Mouse (Mus musculus): ENCODE data around the gene L3mbtl2. TPM values are rescaled to one million over a fixed set of nuclear protein-coding genes. Genes with fewer than 3 reads are reported as not detected.
"Not testable (repeated sequence)": the region's sequence is repeated elsewhere in the genome, so short reads cannot be mapped to it uniquely, and the experiment has no call there.

L3mbtl2 gene
- polyA plus RNA-seq, 1 experiment from 2014 or later, result 19.1 TPM

DNA sequence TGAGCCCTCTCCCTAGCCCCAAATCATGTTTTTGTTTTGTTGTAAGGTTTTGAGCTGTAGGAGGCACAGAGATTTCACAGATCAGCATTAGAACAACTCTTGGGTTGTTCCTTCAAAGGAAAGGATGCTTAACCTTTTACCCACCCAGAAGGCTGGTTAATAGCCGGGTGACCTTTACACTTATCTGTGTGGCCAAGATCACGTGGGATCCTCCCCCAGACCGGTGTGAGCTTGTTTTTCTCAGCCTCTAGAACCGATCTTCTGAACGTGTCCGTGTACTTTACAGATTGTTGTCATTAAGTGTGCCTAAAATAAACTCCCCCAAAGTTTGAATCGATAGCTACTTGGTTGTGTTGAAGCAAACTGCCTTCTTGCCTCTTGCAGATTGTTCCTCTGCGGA is 36.9 kb downstream of the L3mbtl2 start:
- peaks cover 22% of the 10 kb centered on the region for H3K36me3 ChIP-seq (ENCODE audit: control insufficient read depth, insufficient read depth, low read length)
- no peak overlapping the region for H3K27ac ChIP-seq (ENCODE audit: low read length)
- H3K4me1 ChIP-seq (ENCODE audit: control insufficient read depth, insufficient read depth, low read length), result no peaks in the 10 kb centered on the region
- H3K9ac ChIP-seq (replicated peaks; ENCODE audit: low read depth, low read length), result no peak overlapping the region
- no peak overlapping the region for H3K4me3 ChIP-seq (ENCODE audit: low read depth, low read length)
- ATAC-seq (ENCODE audit: insufficient number of reproducible peaks, insufficient read depth, low FRiP score, low read depth), result no peak
- H3K4me2 ChIP-seq (replicated peaks; ENCODE audit: low read depth, low read length), result no peak overlapping the region
- 62% methylated on average over 8 of the region's 8 CpGs for WGBS
- no peaks in the 10 kb centered on the region for H3K9me3 ChIP-seq (ENCODE audit: control insufficient read depth, low read depth, low read length)
- H3K27me3 ChIP-seq (ENCODE audit: control insufficient read depth, insufficient read depth, low read length), result 0 out of 2 replicates have a peak, but pooled peaks cover 2% of the 10 kb centered on the region

DNA sequence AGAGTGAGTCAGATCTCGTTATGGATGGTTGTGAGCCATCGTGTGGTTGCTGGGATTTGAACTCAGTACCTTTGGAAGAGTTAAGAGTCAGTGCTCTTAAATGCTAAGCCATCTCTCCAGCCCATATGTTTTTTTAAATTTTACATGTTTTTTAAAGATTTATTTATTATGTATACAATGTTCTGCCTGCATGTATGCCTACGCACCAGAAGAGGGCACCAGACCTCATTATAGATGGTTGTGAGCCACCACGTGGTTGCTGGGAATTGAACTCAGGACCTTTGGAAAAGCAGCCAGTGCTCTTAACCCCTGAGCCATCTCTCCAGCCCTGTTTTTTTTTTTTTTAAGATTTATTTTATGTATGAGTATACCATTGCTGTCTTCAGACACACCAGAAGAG is 37.7 kb downstream of the L3mbtl2 start:
- not testable (repeated sequence) for H3K9me3 ChIP-seq (ENCODE audit: control insufficient read depth, low read depth, low read length); ATAC-seq (ENCODE audit: insufficient number of reproducible peaks, insufficient read depth, low FRiP score, low read depth); H3K4me1 ChIP-seq (ENCODE audit: control insufficient read depth, insufficient read depth, low read length); H3K4me2 ChIP-seq (replicated peaks; ENCODE audit: low read depth, low read length); H3K9ac ChIP-seq (replicated peaks; ENCODE audit: low read depth, low read length); H3K27ac ChIP-seq (ENCODE audit: low read length); H3K4me3 ChIP-seq (ENCODE audit: low read depth, low read length); H3K27me3 ChIP-seq (ENCODE audit: control insufficient read depth, insufficient read depth, low read length)
- 79% methylated on average over 4 of the region's 4 CpGs for WGBS
- peaks cover 30% of the 10 kb centered on the region for H3K36me3 ChIP-seq (ENCODE audit: control insufficient read depth, insufficient read depth, low read length)

DNA sequence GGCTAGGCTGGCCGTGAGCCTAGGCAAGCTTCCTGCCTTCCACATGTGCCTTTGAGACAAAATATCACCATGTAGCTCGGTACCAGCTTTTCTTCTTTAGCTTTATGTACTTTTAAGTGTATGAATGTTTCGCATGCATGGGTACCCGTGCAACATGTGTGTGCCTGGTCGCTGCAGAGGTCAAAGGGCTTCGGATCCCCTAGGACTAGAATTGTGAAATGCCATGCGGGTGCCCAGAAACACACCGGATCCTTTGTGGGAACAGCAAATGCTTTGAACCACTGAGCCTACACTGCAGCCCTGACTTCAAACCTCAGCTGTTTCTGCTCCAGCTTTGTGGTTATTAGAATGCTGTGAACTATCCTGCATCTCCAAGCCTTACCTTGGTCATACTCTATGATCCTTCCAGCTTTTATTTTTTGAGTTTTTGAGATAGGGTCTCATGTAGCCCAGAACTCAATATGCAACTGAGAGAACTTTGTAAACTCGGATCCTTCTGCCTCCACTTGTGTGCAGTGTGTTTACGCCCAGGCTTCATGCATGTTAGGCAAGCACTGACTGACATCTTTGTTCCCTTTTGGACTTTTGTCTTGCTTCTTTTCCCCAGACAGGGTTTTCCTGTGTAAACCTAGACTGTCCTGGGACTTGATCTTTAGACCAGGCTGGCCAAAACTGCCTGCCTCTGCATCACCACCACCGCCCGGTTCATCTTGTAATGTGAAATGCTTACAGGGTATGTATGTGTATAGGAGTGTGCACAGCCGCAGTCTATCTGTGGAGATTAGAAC is 38.8 kb downstream of the L3mbtl2 start:
- Histone ChIP-seq H3K9me3 (ENCODE audit: control insufficient read depth, low read depth, low read length) (no peaks in the 10 kb centered on the region), H3K36me3 (ENCODE audit: control insufficient read depth, insufficient read depth, low read length) (peaks cover 37% of the 10 kb centered on the region), H3K27me3 (ENCODE audit: control insufficient read depth, insufficient read depth, low read length) (no peaks in the 10 kb centered on the region), H3K9ac (replicated peaks; ENCODE audit: low read depth, low read length) (no peak overlapping the region), H3K4me3 (ENCODE audit: low read depth, low read length) (no peak overlapping the region), H3K27ac (ENCODE audit: low read length) (no peak overlapping the region), H3K4me2 (replicated peaks; ENCODE audit: low read depth, low read length) (no peak overlapping the region), H3K4me1 (ENCODE audit: control insufficient read depth, insufficient read depth, low read length) (no peaks in the 10 kb centered on the region)
- WGBS, result 86% methylated on average over 13 of the region's 13 CpGs
- ATAC-seq (ENCODE audit: insufficient number of reproducible peaks, insufficient read depth, low FRiP score, low read depth), result no peak

DNA sequence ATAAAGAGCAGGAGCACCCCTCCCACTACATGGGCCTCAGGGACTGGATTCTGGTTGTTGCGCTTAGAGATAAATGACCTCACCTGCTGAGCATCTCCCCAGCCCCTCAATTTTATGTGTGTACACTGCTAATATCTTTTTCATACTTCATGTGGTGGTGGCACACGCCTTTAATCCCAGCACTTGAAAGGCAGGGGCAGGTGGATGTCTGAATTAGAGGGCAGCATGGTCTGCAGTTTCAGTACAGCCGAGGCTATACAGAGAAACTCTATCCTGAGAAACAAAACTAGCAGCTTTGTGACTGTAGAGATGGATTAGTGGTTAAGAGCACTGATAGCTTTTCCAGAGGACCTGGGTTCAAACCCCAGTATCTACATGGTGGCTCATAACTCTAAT is 39.4 kb downstream of the L3mbtl2 start:
- Histone ChIP-seq H3K36me3 (ENCODE audit: control insufficient read depth, insufficient read depth, low read length) (peaks cover 42% of the 10 kb centered on the region), H3K4me1 (ENCODE audit: control insufficient read depth, insufficient read depth, low read length) (no peaks in the 10 kb centered on the region), H3K9ac (replicated peaks; ENCODE audit: low read depth, low read length) (no peak overlapping the region), H3K4me3 (ENCODE audit: low read depth, low read length) (no peak overlapping the region), H3K27ac (ENCODE audit: low read length) (no peak overlapping the region), H3K4me2 (replicated peaks; ENCODE audit: low read depth, low read length) (no peak overlapping the region), H3K27me3 (ENCODE audit: control insufficient read depth, insufficient read depth, low read length) (no peaks in the 10 kb centered on the region), H3K9me3 (ENCODE audit: control insufficient read depth, low read depth, low read length) (no peaks in the 10 kb centered on the region)
- 87% methylated on average over 3 of the region's 3 CpGs for WGBS
- ATAC-seq (ENCODE audit: insufficient number of reproducible peaks, insufficient read depth, low FRiP score, low read depth), result no peak

DNA sequence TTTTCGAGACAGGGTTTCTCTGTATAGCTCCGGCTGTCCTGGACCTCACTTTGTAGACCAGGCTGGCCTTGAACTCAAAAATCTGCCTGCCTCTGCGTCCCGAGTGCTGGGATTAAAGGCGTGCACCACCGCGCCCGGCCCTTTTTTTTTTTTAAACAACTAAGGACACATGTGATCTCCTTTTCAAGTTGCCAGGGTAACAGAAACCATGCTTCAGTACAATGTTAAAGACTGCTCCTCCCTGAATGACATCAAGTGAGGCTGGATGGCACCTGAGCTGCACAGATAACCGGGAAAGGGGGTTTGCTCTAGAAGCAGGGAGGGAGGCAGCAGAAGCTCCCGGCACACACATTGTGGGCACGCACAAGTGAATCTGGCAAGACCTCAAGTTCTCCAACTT is 45.3 kb downstream of the L3mbtl2 start:
- Histone ChIP-seq H3K36me3 (ENCODE audit: control insufficient read depth, insufficient read depth, low read length) (peaks cover 80% of the 10 kb centered on the region), H3K4me3 (ENCODE audit: low read depth, low read length) (no peak overlapping the region), H3K4me2 (replicated peaks; ENCODE audit: low read depth, low read length) (no peak overlapping the region), H3K4me1 (ENCODE audit: control insufficient read depth, insufficient read depth, low read length) (no peaks in the 10 kb centered on the region), H3K27me3 (ENCODE audit: control insufficient read depth, insufficient read depth, low read length) (no peaks in the 10 kb centered on the region), H3K9ac (replicated peaks; ENCODE audit: low read depth, low read length) (no peak overlapping the region), H3K9me3 (ENCODE audit: control insufficient read depth, low read depth, low read length) (no peaks in the 10 kb centered on the region), H3K27ac (ENCODE audit: low read length) (no peak overlapping the region)
- ATAC-seq (ENCODE audit: insufficient number of reproducible peaks, insufficient read depth, low FRiP score, low read depth), result no peak
- 94% methylated on average over 11 of the region's 11 CpGs for WGBS

DNA sequence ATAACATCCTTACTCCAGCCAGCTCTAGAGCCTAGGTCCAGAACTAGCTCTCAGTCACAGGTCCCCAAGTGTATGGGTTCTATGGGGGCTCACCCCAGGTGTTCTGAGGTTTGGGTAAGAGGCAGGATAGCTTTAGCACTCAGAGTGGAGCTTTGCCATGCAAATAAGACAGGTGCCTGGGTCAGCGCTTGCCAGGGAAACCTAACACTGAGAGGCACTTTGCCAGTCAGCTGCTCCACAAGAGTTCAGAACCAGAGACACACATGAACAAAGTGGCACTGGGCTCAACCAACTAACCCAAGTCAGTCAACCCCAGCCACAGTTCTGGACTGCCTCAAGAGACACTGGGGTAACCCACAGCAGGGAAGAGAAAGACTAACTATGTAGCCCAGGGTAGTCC is 46.0 kb downstream of the L3mbtl2 start:
- WGBS, result 96% methylated on average over 1 of the region's 1 CpGs
- Histone ChIP-seq H3K27ac (ENCODE audit: low read length) (no peak overlapping the region), H3K4me1 (ENCODE audit: control insufficient read depth, insufficient read depth, low read length) (no peaks in the 10 kb centered on the region), H3K9ac (replicated peaks; ENCODE audit: low read depth, low read length) (no peak overlapping the region), H3K4me3 (ENCODE audit: low read depth, low read length) (no peak overlapping the region), H3K27me3 (ENCODE audit: control insufficient read depth, insufficient read depth, low read length) (no peaks in the 10 kb centered on the region), H3K36me3 (ENCODE audit: control insufficient read depth, insufficient read depth, low read length) (peaks cover 77% of the 10 kb centered on the region), H3K9me3 (ENCODE audit: control insufficient read depth, low read depth, low read length) (no peaks in the 10 kb centered on the region), H3K4me2 (replicated peaks; ENCODE audit: low read depth, low read length) (no peak overlapping the region)
- ATAC-seq (ENCODE audit: insufficient number of reproducible peaks, insufficient read depth, low FRiP score, low read depth), result no peak

DNA sequence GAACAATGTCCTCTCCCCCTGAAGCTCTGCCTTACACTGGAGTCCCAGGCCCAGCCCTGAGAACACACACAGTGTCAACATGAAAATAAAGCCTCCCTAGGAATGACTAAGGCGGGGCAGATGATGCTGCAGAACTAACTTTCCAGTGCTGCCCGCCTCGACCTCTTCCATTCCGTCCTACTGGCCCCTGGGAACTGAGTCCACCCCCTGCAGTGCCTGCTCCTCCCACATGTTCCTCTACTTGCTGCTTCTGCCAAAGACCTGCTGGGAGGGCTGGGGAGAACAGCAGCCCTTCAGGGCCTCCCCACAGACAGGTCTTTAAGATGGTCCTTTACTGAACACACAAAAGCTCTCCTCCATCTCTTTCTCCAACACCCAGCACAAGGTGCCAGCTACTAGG is 47.1 kb downstream of the L3mbtl2 start:
- Histone ChIP-seq H3K9me3 (ENCODE audit: control insufficient read depth, low read depth, low read length) (no peaks in the 10 kb centered on the region), H3K4me2 (replicated peaks; ENCODE audit: low read depth, low read length) (no peak overlapping the region), H3K4me3 (ENCODE audit: low read depth, low read length) (no peak overlapping the region), H3K4me1 (ENCODE audit: control insufficient read depth, insufficient read depth, low read length) (no peaks in the 10 kb centered on the region), H3K27me3 (ENCODE audit: control insufficient read depth, insufficient read depth, low read length) (no peaks in the 10 kb centered on the region), H3K27ac (ENCODE audit: low read length) (no peak overlapping the region), H3K36me3 (ENCODE audit: control insufficient read depth, insufficient read depth, low read length) (peaks cover 76% of the 10 kb centered on the region), H3K9ac (replicated peaks; ENCODE audit: low read depth, low read length) (no peak overlapping the region)
- 77% methylated on average over 4 of the region's 4 CpGs for WGBS
- ATAC-seq (ENCODE audit: insufficient number of reproducible peaks, insufficient read depth, low FRiP score, low read depth), result no peak

DNA sequence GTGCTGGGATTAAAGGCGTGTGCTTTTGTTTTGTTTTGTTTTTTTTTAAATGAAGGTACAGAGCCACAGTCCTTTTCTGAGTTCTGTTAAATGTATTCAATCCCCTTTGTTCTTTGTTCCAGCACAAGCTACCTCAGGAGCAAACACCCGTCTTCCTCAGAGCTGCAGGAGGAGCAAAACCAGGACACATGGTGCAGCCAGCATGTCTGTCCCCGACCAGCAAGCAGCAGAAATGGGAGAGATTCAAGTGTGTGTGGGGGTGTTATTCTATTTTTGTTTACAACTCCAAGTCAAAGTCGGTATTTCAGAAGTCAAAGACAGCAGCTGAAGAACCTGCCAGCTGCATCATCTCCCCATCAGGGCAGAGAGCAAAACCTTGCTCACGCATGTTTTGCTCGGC is 50.1 kb downstream of the L3mbtl2 start:
- Histone ChIP-seq H3K36me3 (ENCODE audit: control insufficient read depth, insufficient read depth, low read length) (peaks cover 79% of the 10 kb centered on the region), H3K4me1 (ENCODE audit: control insufficient read depth, insufficient read depth, low read length) (no peaks in the 10 kb centered on the region)
- WGBS, result 78% methylated on average over 6 of the region's 6 CpGs

More for the DNA sequence above, 50.1 kb downstream of the L3mbtl2 start:
- no peak for ATAC-seq (ENCODE audit: insufficient number of reproducible peaks, insufficient read depth, low FRiP score, low read depth)
- Histone ChIP-seq H3K27ac (ENCODE audit: low read length) (no peak overlapping the region), H3K9me3 (ENCODE audit: control insufficient read depth, low read depth, low read length) (no peaks in the 10 kb centered on the region), H3K4me2 (replicated peaks; ENCODE audit: low read depth, low read length) (no peak overlapping the region), H3K27me3 (ENCODE audit: control insufficient read depth, insufficient read depth, low read length) (no peaks in the 10 kb centered on the region), H3K9ac (replicated peaks; ENCODE audit: low read depth, low read length) (no peak overlapping the region), H3K4me3 (ENCODE audit: low read depth, low read length) (no peak overlapping the region)

Data from stomach, embryonic 14.5 days (tissue).